In genomic region chr1:59603893-59604292, GRCm38 (mm10) we compare ENCODE assay signal across 8 mouse cellular contexts.
DNase-seq lines count a peak whose midpoint lies in the region; ATAC-seq and TF ChIP-seq lines count a peak whose summit lies in the region.

No protein-coding gene starts in this region.

- peak overlapping the region; percentile 34 for H3K4me2 ChIP-seq in limb, embryonic 12.5 days
- peak overlapping the region; percentile 15; the same call in 1 of the 2 replicates for H3K4me2 ChIP-seq in neural tube, embryonic 13.5 days

- ATAC-seq in limb, embryonic 12.5 days (ENCODE audit: insufficient number of reproducible peaks, insufficient read depth, low FRiP score, low TSS enrichment, low read depth): no peak
- ATAC-seq in neural tube, embryonic 13.5 days (ENCODE audit: low read depth): peak; percentile 53; the same call in 1 of the 2 replicates
- no peak for ATAC-seq in activated CD4-positive, CD25-positive, alpha-beta regulatory T cell, adult 4 months

- H3K4me1 ChIP-seq in lung, adult 2 months (ENCODE audit: control insufficient read depth, insufficient read depth, low read length): no peaks in the 10 kb centered on the region; the same call in 1 of the 2 replicates
- H3K4me1 ChIP-seq in limb, embryonic 12.5 days (replicated peaks): peaks cover 5% of the 10 kb centered on the region; the same call in 1 of the 2 replicates
- 0 out of 2 replicates have a peak, but pooled peaks cover 4% of the 10 kb centered on the region for H3K4me1 ChIP-seq in neural tube, embryonic 13.5 days (replicated peaks)

- TF ChIP-seq POLR2A in lung, adult 2 months (IDR thresholded peaks at IDR 0.05; ENCODE audit: borderline replicate concordance, extremely low read depth, low read depth, low read length): no peak

- no peaks in the 10 kb centered on the region for H3K36me3 ChIP-seq in limb, embryonic 12.5 days
- no peaks in the 10 kb centered on the region for H3K36me3 ChIP-seq in neural tube, embryonic 13.5 days

- peak; percentile 29; the same call in 1 of the 2 replicates for TF ChIP-seq CTCF in lung, adult 2 months (IDR thresholded peaks at IDR 0.05; ENCODE audit: insufficient read depth, low read length)

- 45% methylated on average over 11 of the region's 11 CpGs for WGBS in lung, adult 2 months
- 11% methylated on average over 11 of the region's 11 CpGs for WGBS in limb, embryonic 12.5 days
- 7% methylated on average over 11 of the region's 11 CpGs for WGBS in neural tube, embryonic 13.5 days

- H3K4me3 ChIP-seq in lung, adult 2 months (replicated peaks; ENCODE audit: extremely low read depth, low read depth, low read length): no peak overlapping the region
- no peak overlapping the region for H3K4me3 ChIP-seq in limb, embryonic 12.5 days (replicated peaks)
- no peak overlapping the region for H3K4me3 ChIP-seq in neural tube, embryonic 13.5 days

- no peaks in the 10 kb centered on the region for H3K9me3 ChIP-seq in limb, embryonic 12.5 days
- no peaks in the 10 kb centered on the region for H3K9me3 ChIP-seq in neural tube, embryonic 13.5 days

- no peak overlapping the region for H3K27ac ChIP-seq in limb, embryonic 12.5 days
- H3K27ac ChIP-seq in neural tube, embryonic 13.5 days (replicated peaks): no peak overlapping the region

- no peak overlapping the region for H3K9ac ChIP-seq in limb, embryonic 12.5 days (replicated peaks)
- no peak overlapping the region for H3K9ac ChIP-seq in neural tube, embryonic 13.5 days

- peak; percentile 39 for DNase-seq in adrenal gland, postnatal 10 days
- DNase-seq in adrenal gland, adult 18-20 months (ENCODE audit: low spot score in 2 of 2): no peak
- DNase-seq in lung, adult 2 months: no peak
- DNase-seq in lung, adult 18-20 months: no peak
- no peak for DNase-seq in urinary bladder, postnatal 10 days (ENCODE audit: low spot score)

- no peaks in the 10 kb centered on the region for H3K27me3 ChIP-seq in limb, embryonic 12.5 days
- H3K27me3 ChIP-seq in neural tube, embryonic 13.5 days: no peaks in the 10 kb centered on the region
